Mouse (Mus musculus) hindbrain, embryonic 15.5 days (tissue): ENCODE data around the gene Ddx49. TPM values are rescaled to one million over a fixed set of nuclear protein-coding genes. Genes with fewer than 3 reads are reported as not detected.

Source experiments
- ATAC-seq: fragments of 200-750 bp; cut with Nextera tagmentation; 2 replicates; pipeline ENCODE4 v1.8.0; 2017; ENCODE audit warnings: low read depth, moderate number of reproducible peaks, moderate TSS enrichment; ENCODE audit not compliant: low FRiP score
- H3K27ac ChIP-seq: fragments of 300-500 bp; sonication (generic); replicated peaks from 2 replicates; pipeline ENCODE4 v1.5.1; 2015; ENCODE audit warnings: mild to moderate bottlenecking, inconsistent platforms
- H3K27me3 ChIP-seq: fragments of 300-500 bp; sonication (generic); 2 replicates; pipeline ENCODE4 v1.6.1; 2015; ENCODE audit warnings: control low read depth, inconsistent platforms
- H3K36me3 ChIP-seq: fragments of 300-500 bp; sonication (generic); 2 replicates; pipeline ENCODE4 v1.6.1; 2015; ENCODE audit warnings: control low read depth, inconsistent platforms
- H3K4me1 ChIP-seq: fragments of 300-500 bp; sonication (generic); replicated peaks from 2 replicates; pipeline ENCODE4 v1.6.1; 2015; ENCODE audit warnings: control low read depth, inconsistent platforms
- H3K4me2 ChIP-seq: fragments of 300-500 bp; sonication (generic); 2 replicates; pipeline ENCODE4 v1.6.1; 2015; ENCODE audit warnings: moderate library complexity, mild to moderate bottlenecking, inconsistent platforms
- H3K4me3 ChIP-seq: fragments of 300-500 bp; sonication (generic); 2 replicates; pipeline ENCODE4 v1.5.1; 2015; ENCODE audit warnings: mild to moderate bottlenecking, inconsistent platforms
- H3K9ac ChIP-seq: fragments of 300-500 bp; sonication (generic); 2 replicates; pipeline ENCODE4 v1.6.1; 2015; ENCODE audit warnings: inconsistent platforms
- H3K9me3 ChIP-seq: fragments of 300-500 bp; sonication (generic); 2 replicates; pipeline ENCODE4 v1.6.1; 2016; ENCODE audit warnings: control low read depth, inconsistent platforms
- WGBS: fragments of 180-500 bp; shearing (Covaris S2); methylation state at CpG from one replicate; pipeline ENCODE4 v1.1.7; 2015; 5-methylcytosine and 5-hydroxymethylcytosine counted together
- polyA plus RNA-seq: library from polyadenylated mRNA; unstranded; fragments of >200 nt; fragmentation: Nextera tagmentation; extraction: Ambion mirVana; gene quantifications from 2 replicates; pipeline ENCODE4 v1.2.1, GENCODE M21; 2015

Gene Ddx49
- polyA plus RNA-seq, 1 experiment from 2014 or later, result 46.3 TPM

DNA sequence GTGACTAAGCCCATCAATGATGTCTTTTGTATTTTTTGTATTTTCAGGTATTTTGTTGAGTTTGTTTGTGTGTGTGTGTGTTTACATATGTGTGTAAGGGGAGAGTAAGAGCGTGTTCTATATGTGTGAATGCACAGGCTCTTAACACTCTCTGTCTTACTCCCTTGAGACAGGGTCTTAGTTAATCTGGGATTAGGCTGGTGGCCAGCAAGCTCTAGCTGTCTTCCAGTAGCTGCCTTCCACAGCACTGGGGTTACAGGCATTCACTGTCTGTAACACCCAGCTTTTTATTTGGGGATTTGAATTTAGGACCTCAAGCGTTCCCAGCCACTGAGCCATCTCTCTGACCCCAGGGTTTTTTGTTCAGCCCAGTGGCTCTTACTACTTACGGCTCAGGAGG, 54.4 kb downstream of the Ddx49 start:
- peaks cover 81% of the 10 kb centered on the region for H3K36me3 ChIP-seq
- no peak overlapping the region for H3K27ac ChIP-seq
- no peaks in the 10 kb centered on the region for H3K27me3 ChIP-seq
- no peak overlapping the region for H3K4me3 ChIP-seq
- no peak overlapping the region for H3K4me2 ChIP-seq
- WGBS, result 86% methylated on average over 3 of the region's 3 CpGs
- peaks cover 13% of the 10 kb centered on the region for H3K4me1 ChIP-seq
- no peak overlapping the region for H3K9ac ChIP-seq
- no peak for ATAC-seq
- no peaks in the 10 kb centered on the region for H3K9me3 ChIP-seq

DNA sequence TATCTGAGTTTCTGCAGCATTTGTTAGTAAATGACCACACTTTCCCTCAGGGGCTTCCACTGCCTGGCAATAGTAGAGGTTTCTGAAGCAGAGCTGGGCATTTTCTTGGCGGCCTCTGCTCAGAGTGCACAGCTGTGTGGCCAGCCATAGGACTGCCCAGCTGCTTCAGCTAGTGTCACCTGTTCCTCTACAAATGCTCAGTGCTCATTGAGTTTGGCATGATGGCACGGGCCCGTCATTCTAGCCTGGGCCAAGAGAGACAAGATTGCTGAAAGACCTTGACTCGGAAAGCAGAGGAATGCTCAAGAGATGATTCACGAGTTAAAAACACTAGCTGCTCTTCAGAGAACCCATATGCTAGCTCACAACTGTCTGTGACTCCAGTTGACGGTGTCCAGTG, 55.7 kb downstream of the Ddx49 start:
- WGBS, result 91% methylated on average over 6 of the region's 6 CpGs
- H3K9me3 ChIP-seq, result no peaks in the 10 kb centered on the region
- no peak overlapping the region for H3K4me2 ChIP-seq
- H3K4me1 ChIP-seq, result peaks cover 13% of the 10 kb centered on the region
- no peak overlapping the region for H3K9ac ChIP-seq
- H3K36me3 ChIP-seq, result peaks cover 79% of the 10 kb centered on the region
- no peak for ATAC-seq
- H3K27me3 ChIP-seq, result no peaks in the 10 kb centered on the region
- H3K27ac ChIP-seq, result no peak overlapping the region
- no peak overlapping the region for H3K4me3 ChIP-seq

Other genes starting within 250 kb of the Ddx49 start
- 0.97 and 2.8 TPM in 2 replicates for gene Tm6sf2, start 229.6 kb downstream of the Ddx49 start, polyA plus RNA-seq
- 0.87 and 1.3 TPM in 2 replicates for gene Hapln4, start 219.0 kb downstream of the Ddx49 start, polyA plus RNA-seq
- gene Ncan, start 181.6 kb downstream of the Ddx49 start, polyA plus RNA-seq, result 165 and 193 TPM in 2 replicates
- gene Nr2c2ap, start 171.2 kb downstream of the Ddx49 start, polyA plus RNA-seq, result 38.3 and 42.8 TPM in 2 replicates
- gene Rfxank, start 163.3 kb downstream of the Ddx49 start, polyA plus RNA-seq, result 13.0 and 13.6 TPM in 2 replicates
- 54.6 and 55.1 TPM in 2 replicates for gene Borcs8, start 163.0 kb downstream of the Ddx49 start, polyA plus RNA-seq
- gene Mef2b, start 162.8 kb downstream of the Ddx49 start, polyA plus RNA-seq, result 0.48 and 0.80 TPM in 2 replicates
- gene Tmem161a, start 130.1 kb downstream of the Ddx49 start, polyA plus RNA-seq, result 47.3 and 53.1 TPM in 2 replicates
- gene Slc25a42, start 90.2 kb downstream of the Ddx49 start, polyA plus RNA-seq, result 8.2 and 10.2 TPM in 2 replicates
- 89.2 and 90.9 TPM in 2 replicates for gene Sugp2, start 68.3 kb downstream of the Ddx49 start, polyA plus RNA-seq
- 107 and 114 TPM in 2 replicates for gene Armc6, start 68.0 kb downstream of the Ddx49 start, polyA plus RNA-seq
- gene Homer3, start 19.7 kb downstream of the Ddx49 start, polyA plus RNA-seq, result 30.8 and 36.5 TPM in 2 replicates
- gene Cope, start within 50 bp of the Ddx49 start, polyA plus RNA-seq, result 291 and 295 TPM in 2 replicates
- 37.8 and 43.2 TPM in 2 replicates for gene Cers1, start 13.3 kb upstream of the Ddx49 start, polyA plus RNA-seq
- 2.8 and 7.8 TPM in 2 replicates for gene Gdf1, start 27.3 kb upstream of the Ddx49 start, polyA plus RNA-seq
- 14.5 and 15.1 TPM in 2 replicates for gene Upf1, start 50.8 kb upstream of the Ddx49 start, polyA plus RNA-seq
- gene Comp, start 71.1 kb upstream of the Ddx49 start, polyA plus RNA-seq, result 0.27 and 0.47 TPM in 2 replicates
- 46.1 and 57.4 TPM in 2 replicates for gene Crtc1, start 137.1 kb upstream of the Ddx49 start, polyA plus RNA-seq
- gene Klhl26, start 174.5 kb upstream of the Ddx49 start, polyA plus RNA-seq, result 29.5 and 33.6 TPM in 2 replicates
- 133 and 145 TPM in 2 replicates for gene Tmem59l, start 184.9 kb upstream of the Ddx49 start, polyA plus RNA-seq
- gene Crlf1, start 190.7 kb upstream of the Ddx49 start, polyA plus RNA-seq, result 7.0 and 8.6 TPM in 2 replicates
- gene Rex1bd, start 204.3 kb upstream of the Ddx49 start, polyA plus RNA-seq, result 161 and 177 TPM in 2 replicates
- gene Uba52, start 208.3 kb upstream of the Ddx49 start, polyA plus RNA-seq, result 652 and 684 TPM in 2 replicates
- 393 and 420 TPM in 2 replicates for gene Fkbp8, start 225.2 kb upstream of the Ddx49 start, polyA plus RNA-seq
- 48.5 and 49.0 TPM in 2 replicates for gene Kxd1, start 225.5 kb upstream of the Ddx49 start, polyA plus RNA-seq
- gene Ell, start 237.0 kb upstream of the Ddx49 start, polyA plus RNA-seq, result 15.1 and 20.9 TPM in 2 replicates